Comparison of ENCODE assay signal across 8 mouse cellular contexts in genomic region chr11:108921506-108922455, GRCm38 (mm10). TPM values are rescaled to one million over a fixed set of nuclear protein-coding genes. Genes with fewer than 3 reads are reported as not detected.
A peak's percentile ranks its signal among the peaks of the same experiment; 100 is the strongest.
DNase-seq lines count a peak whose midpoint lies in the region; ATAC-seq lines count a peak whose summit lies in the region.

No protein-coding gene starts in this region.

- peak overlapping the region; percentile 92 for H3K9ac ChIP-seq in heart, embryonic 12.5 days
- peak overlapping the region; percentile 97 for H3K9ac ChIP-seq in midbrain, embryonic 13.5 days (replicated peaks)

- peak overlapping the region; percentile 97 for H3K4me2 ChIP-seq in heart, embryonic 12.5 days
- peak overlapping the region; percentile 89 for H3K4me2 ChIP-seq in midbrain, embryonic 13.5 days (replicated peaks)

- H3K4me1 ChIP-seq in heart, embryonic 12.5 days (replicated peaks): peaks cover 40% of the 10 kb centered on the region
- peaks cover 76% of the 10 kb centered on the region for H3K4me1 ChIP-seq in midbrain, embryonic 13.5 days (replicated peaks)

- WGBS in heart, embryonic 12.5 days: under 1% methylated on average over 59 of the region's 62 CpGs
- under 1% methylated on average over 54 of the region's 62 CpGs for WGBS in midbrain, embryonic 13.5 days

- peaks cover 2% of the 10 kb centered on the region; the same call in 1 of the 2 replicates for H3K9me3 ChIP-seq in heart, embryonic 12.5 days (replicated peaks)
- H3K9me3 ChIP-seq in midbrain, embryonic 13.5 days: no peaks in the 10 kb centered on the region

- H3K36me3 ChIP-seq in heart, embryonic 12.5 days: no peaks in the 10 kb centered on the region
- H3K36me3 ChIP-seq in midbrain, embryonic 13.5 days: no peaks in the 10 kb centered on the region

- DNase-seq in ovary, postnatal 10 days (ENCODE audit: low spot score): peak; percentile 53
- no peak for DNase-seq in ovary, adult 18-20 months (ENCODE audit: low spot score)
- DNase-seq in cerebellum, postnatal 14 days: peak; percentile 60 to 73
- DNase-seq in kidney, postnatal 10 days: peak; percentile 66
- peak; percentile 27 to 44 for DNase-seq in thymus, postnatal 10 days (ENCODE audit: low spot score in 2 of 2)
- DNase-seq in c-Kit-positive CD71-positive TER-119-positive erythroid progenitor cells, embryonic 14.5 days (ENCODE audit: low spot score): no peak

- no peak for ATAC-seq in heart, embryonic 12.5 days (ENCODE audit: insufficient number of reproducible peaks, low FRiP score)
- no peak for ATAC-seq in midbrain, embryonic 13.5 days

- H3K27me3 ChIP-seq in heart, embryonic 12.5 days (replicated peaks): peaks cover 12% of the 10 kb centered on the region; the same call in 1 of the 2 replicates
- H3K27me3 ChIP-seq in midbrain, embryonic 13.5 days: 0 out of 2 replicates have a peak, but pooled peaks cover 4% of the 10 kb centered on the region

- peak overlapping the region; percentile 99 for H3K27ac ChIP-seq in heart, embryonic 12.5 days (ENCODE audit: poor library complexity, severe bottlenecking)
- H3K27ac ChIP-seq in midbrain, embryonic 13.5 days: peak overlapping the region; percentile 100

- H3K4me3 ChIP-seq in heart, embryonic 12.5 days: peak overlapping the region; percentile 87
- peak overlapping the region; percentile 97 for H3K4me3 ChIP-seq in midbrain, embryonic 13.5 days (replicated peaks)

RNA-seq across cellular contexts. Expression of gene Axin2, which starts 1.6 kb away (rescaled TPM):
- 2.1 and 2.4 TPM in 2 replicates for polyA plus RNA-seq in heart, embryonic 12.5 days (2016; fragmentation: Nextera tagmentation; extraction: Ambion mirVana)
- 15.4 and 17.2 TPM in 2 replicates for polyA plus RNA-seq in midbrain, embryonic 13.5 days (2015; fragmentation: Nextera tagmentation; extraction: Ambion mirVana)

Comparison
In these comparisons a context has a peak if more than half of its experiments do, and no peak if none do; other contexts are left out.
1. DNase-seq: peak in ovary, postnatal 10 days (single experiment), cerebellum, postnatal 14 days (2 of 2), kidney, postnatal 10 days (single experiment) and thymus, postnatal 10 days (2 of 2); none in ovary, adult 18-20 months (single experiment) and c-Kit-positive CD71-positive TER-119-positive erythroid progenitor cells, embryonic 14.5 days (single experiment).